Mouse (Mus musculus) limb, embryonic 14.5 days (tissue): Measurements from ENCODE around the gene Lcp2. TPM values are rescaled to one million over a fixed set of nuclear protein-coding genes. Genes with fewer than 3 reads are reported as not detected.

Experiments
- ATAC-seq: fragments of 200-750 bp; cut with Nextera tagmentation; 2 replicates; pipeline ENCODE4 v1.8.0; 2017; ENCODE audit warnings: low read depth, moderate number of reproducible peaks, moderate TSS enrichment; ENCODE audit not compliant: low FRiP score
- DNase-seq: peaks from one replicate; pipeline ENCODE4 v3.0.0-alpha.2; 2015; ENCODE audit warnings: low spot score
- H3K27ac ChIP-seq: fragments of 300-500 bp; sonication (generic); replicated peaks from 2 replicates; pipeline ENCODE4 v1.5.1; 2014; ENCODE audit warnings: low read depth, mild to moderate bottlenecking, low read length, moderate library complexity, mixed read lengths
- H3K27me3 ChIP-seq: fragments of 300-500 bp; sonication (generic); 2 replicates; pipeline ENCODE4 v1.6.1; 2014; ENCODE audit warnings: low read length, mixed read lengths; ENCODE audit not compliant: control insufficient read depth, insufficient read depth
- H3K36me3 ChIP-seq: fragments of 300-500 bp; sonication (generic); 2 replicates; pipeline ENCODE4 v1.6.1; 2014; ENCODE audit warnings: mild to moderate bottlenecking, low read length, moderate library complexity, mixed read lengths; ENCODE audit not compliant: control insufficient read depth, insufficient read depth
- H3K4me1 ChIP-seq: fragments of 300-500 bp; sonication (generic); 2 replicates; pipeline ENCODE4 v1.6.1; 2014; ENCODE audit warnings: antibody characterized with exemption, low read length, mixed read lengths; ENCODE audit not compliant: control insufficient read depth, insufficient read depth
- H3K4me2 ChIP-seq: fragments of 300-500 bp; sonication (generic); replicated peaks from 2 replicates; pipeline ENCODE4 v1.6.1; 2014; ENCODE audit warnings: low read depth, mild to moderate bottlenecking, low read length, moderate library complexity; ENCODE audit not compliant: severe bottlenecking
- H3K4me3 ChIP-seq: fragments of 300-500 bp; sonication (generic); replicated peaks from 2 replicates; pipeline ENCODE4 v1.5.1; 2014; ENCODE audit warnings: low read length
- H3K9ac ChIP-seq: fragments of 300-500 bp; sonication (generic); 2 replicates; pipeline ENCODE4 v1.6.1; 2014; ENCODE audit warnings: mild to moderate bottlenecking, low read depth, low read length, moderate library complexity; ENCODE audit not compliant: severe bottlenecking
- H3K9me3 ChIP-seq: fragments of 300-500 bp; sonication (generic); 2 replicates; pipeline ENCODE4 v1.6.1; 2016; ENCODE audit warnings: low read length; ENCODE audit not compliant: control insufficient read depth
- POLR2A ChIP-seq: fragments of 200-500 bp; IDR thresholded peaks from 2 replicates; pipeline ENCODE4 v1.8.0; 2012; ENCODE audit warnings: inconsistent platforms, mild to moderate bottlenecking, moderate library complexity, borderline replicate concordance; ENCODE audit not compliant: insufficient read depth, insufficient read length; ENCODE audit errors: extremely low read depth
- WGBS: fragments of 180-500 bp; shearing (Covaris S2); extraction: QIAGEN DNeasy Blood & Tissue Kit; methylation state at CpG from one replicate; pipeline ENCODE4 v1.1.7; 2014; 5-methylcytosine and 5-hydroxymethylcytosine counted together
- polyA plus RNA-seq, 2 experiments: library from polyadenylated mRNA; depleted of rRNA in 1 of 2; stranded (reverse) in 1 of 2; unstranded in 1 of 2; fragments of >200 nt; fragmentation: Nextera tagmentation in 1 of 2; extraction: Ambion mirVana in 1 of 2; gene quantifications; 2 replicates each; pipeline versions ENCODE4 v1.2.1 to v1.2.3; 2012 to 2014

Lcp2 gene
- polyA plus RNA-seq, 2 experiments: 5.1 to 6.1 TPM

GRCm38 (mm10) chr11:34084639-34085038 lies 37.9 kb downstream of the Lcp2 start:
- no peak overlapping the region for H3K27ac ChIP-seq
- H3K4me3 ChIP-seq: no peak overlapping the region
- WGBS: 59% methylated on average over 2 of the region's 2 CpGs
- H3K36me3 ChIP-seq: no peaks in the 10 kb centered on the region
- H3K4me1 ChIP-seq: peaks cover 6% of the 10 kb centered on the region
- H3K27me3 ChIP-seq: no peaks in the 10 kb centered on the region
- no peak for DNase-seq
- no peak for ATAC-seq
- no peak overlapping the region for H3K9ac ChIP-seq
- no peak for TF ChIP-seq POLR2A
- no peaks in the 10 kb centered on the region for H3K9me3 ChIP-seq
- H3K4me2 ChIP-seq: no peak overlapping the region

DNA sequence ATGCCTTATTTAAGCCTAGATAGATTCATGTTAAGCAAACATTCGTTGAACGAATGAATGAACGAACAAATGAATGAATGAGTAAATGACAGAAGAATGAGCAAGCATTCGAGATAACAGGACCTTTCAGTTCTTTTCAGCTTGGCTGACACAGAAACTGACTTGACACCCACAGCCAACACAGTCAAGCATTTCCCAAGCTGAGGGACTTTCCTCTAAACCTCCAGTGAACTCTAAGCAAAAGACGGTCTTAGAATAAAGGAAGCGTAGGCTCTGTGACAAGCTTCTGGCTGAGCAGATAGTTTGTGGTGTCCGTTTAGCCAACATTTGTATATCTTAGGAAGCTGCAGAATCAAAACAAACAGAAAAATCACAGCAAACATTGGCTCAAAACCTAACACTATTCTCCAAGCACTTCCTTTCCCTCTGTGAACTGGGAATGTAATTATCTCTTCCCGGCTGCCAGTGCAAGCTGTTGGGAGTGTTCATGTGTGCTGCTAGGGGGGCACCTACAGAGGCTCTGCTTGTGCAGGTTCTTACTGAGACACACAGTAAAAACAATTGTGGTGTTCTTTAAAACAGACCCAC lies 39.5 kb downstream of the Lcp2 start:
- TF ChIP-seq POLR2A: no peak
- no peaks in the 10 kb centered on the region for H3K36me3 ChIP-seq
- DNase-seq: no peak
- no peaks in the 10 kb centered on the region for H3K9me3 ChIP-seq
- no peak overlapping the region for H3K4me3 ChIP-seq
- H3K27ac ChIP-seq: no peak overlapping the region
- H3K9ac ChIP-seq: no peak overlapping the region
- no peak overlapping the region for H3K4me2 ChIP-seq
- no peak for ATAC-seq
- H3K27me3 ChIP-seq: no peaks in the 10 kb centered on the region
- 76% methylated on average over 8 of the region's 8 CpGs for WGBS
- no peaks in the 10 kb centered on the region for H3K4me1 ChIP-seq

DNA sequence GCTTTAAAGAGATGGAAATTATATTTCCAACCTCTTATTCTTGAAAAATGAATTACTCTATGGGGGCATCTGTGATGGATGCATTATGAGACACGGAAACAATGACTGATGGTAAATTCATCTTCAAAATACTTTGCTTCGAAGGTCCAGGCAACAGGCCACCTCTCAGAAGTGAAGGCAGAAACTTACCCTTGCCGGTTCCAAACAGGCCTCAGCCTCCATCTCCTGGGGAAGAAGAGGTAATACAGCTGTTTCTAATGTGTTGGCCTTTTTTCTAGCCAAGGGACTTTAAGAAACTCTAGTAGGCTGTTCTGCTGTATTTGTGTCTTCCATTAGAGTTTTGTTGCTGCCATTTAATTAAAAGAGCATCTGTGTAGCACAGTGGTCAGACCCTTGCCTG lies 40.3 kb downstream of the Lcp2 start:
- no peak for TF ChIP-seq POLR2A
- no peak overlapping the region for H3K4me3 ChIP-seq
- no peaks in the 10 kb centered on the region for H3K4me1 ChIP-seq
- no peak overlapping the region for H3K27ac ChIP-seq
- H3K27me3 ChIP-seq: no peaks in the 10 kb centered on the region
- DNase-seq (no peak), ATAC-seq (peak; percentile 19; the same call in 1 of the 2 replicates)
- no peak overlapping the region for H3K4me2 ChIP-seq
- H3K9me3 ChIP-seq: no peaks in the 10 kb centered on the region
- H3K36me3 ChIP-seq: no peaks in the 10 kb centered on the region
- 58% methylated on average over 3 of the region's 3 CpGs for WGBS
- no peak overlapping the region for H3K9ac ChIP-seq

DNA sequence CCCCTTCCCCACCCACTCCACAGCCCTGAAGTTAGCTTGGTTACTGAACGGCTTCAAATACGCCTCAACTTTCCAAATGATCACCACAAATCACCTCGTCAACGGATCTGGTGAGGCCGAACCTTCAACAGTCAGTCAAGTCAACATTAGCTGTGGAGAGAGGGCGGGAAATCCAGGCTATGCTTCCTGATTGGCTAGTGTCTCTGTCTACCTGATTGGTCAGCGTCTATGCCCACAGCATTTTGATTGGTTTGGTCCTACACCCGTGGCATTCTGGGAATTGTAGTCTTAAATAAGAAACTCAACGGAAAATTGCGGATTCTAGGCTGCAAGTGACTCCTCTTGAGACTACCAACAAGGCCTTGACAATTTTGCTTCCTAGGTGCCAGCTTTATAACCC lies 51.7 kb downstream of the Lcp2 start, which contains the start of gene 4930469K13Rik:
Gene 4930469K13Rik, minus strand, starts transcription at position 133 of the 400 bp plus-strand sequence.
- no peaks in the 10 kb centered on the region for H3K9me3 ChIP-seq
- H3K4me2 ChIP-seq: no peak within 1 kb of the TSS
- no peaks in the 10 kb centered on the region for H3K36me3 ChIP-seq
- peak; percentile 14 for DNase-seq
- H3K27ac ChIP-seq: no peak within 1 kb of the TSS
- H3K27me3 ChIP-seq: no peaks in the 10 kb centered on the region
- H3K9ac ChIP-seq: no peak within 1 kb of the TSS
- H3K4me3 ChIP-seq: no peak within 1 kb of the TSS
- WGBS: 83% methylated on average over 10 of the region's 10 CpGs
- peak; percentile 55; the same call in 1 of the 2 replicates for ATAC-seq
- no peaks in the 10 kb centered on the region for H3K4me1 ChIP-seq
- no peak for TF ChIP-seq POLR2A

GRCm38 (mm10) chr11:34101827-34102226 lies 55.1 kb downstream of the Lcp2 start:
- no peak for ATAC-seq
- Histone ChIP-seq H3K4me2 (no peak overlapping the region), H3K9ac (no peak overlapping the region), H3K9me3 (no peaks in the 10 kb centered on the region), H3K4me1 (no peaks in the 10 kb centered on the region), H3K4me3 (no peak overlapping the region), H3K27ac (no peak overlapping the region), H3K36me3 (no peaks in the 10 kb centered on the region), H3K27me3 (no peaks in the 10 kb centered on the region)
- no peak for DNase-seq
- 79% methylated on average over 4 of the region's 4 CpGs for WGBS
- no peak for TF ChIP-seq POLR2A
